Comparison of ENCODE assay signal across 8 mouse cellular contexts in the genomic region with DNA sequence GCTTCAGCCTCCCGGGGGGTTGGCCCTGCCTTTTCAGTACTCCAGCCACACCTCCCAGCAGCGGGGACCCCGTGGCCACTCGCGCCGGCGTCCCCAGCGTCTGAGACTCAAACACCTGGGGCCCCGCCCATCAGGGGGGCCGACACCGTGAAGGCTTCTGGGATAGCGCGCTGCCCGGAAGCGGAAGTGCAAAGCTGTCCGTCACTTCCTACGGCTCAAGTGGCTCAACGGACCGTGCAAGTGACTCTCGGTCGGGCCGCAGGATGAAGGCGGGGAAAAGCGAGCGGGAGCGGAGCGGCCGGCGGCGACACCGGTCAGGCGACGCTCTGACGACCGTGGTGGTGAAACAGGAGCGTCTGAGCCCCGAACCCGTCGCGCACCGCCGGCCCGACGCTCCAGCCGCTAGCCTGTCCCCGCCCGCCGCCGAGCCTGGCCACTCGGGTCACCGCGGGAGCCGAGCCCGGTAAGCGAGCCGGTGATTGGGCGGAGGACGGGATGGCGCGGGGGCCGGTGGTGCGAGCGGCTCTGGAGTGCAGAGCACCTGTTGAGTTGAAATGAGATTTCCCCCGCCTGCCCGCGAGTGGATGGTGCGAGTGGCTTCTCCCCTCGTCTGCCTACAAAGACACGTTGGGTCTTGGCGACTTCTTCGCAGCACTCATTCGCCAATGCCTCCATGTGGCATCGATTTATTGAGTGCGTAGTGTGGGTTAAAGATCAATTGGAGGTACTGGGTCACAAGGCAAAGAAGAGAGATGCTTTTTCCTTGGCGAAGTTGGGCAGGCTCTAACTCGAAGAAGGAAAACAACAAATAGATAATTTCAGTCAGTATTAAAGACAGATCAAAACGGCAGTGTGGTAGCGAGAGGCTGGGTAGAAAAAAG. TPM values are rescaled to one million over a fixed set of nuclear protein-coding genes. Genes with fewer than 3 reads are reported as not detected.
DNase-seq lines count a peak whose midpoint lies in the region; ATAC-seq and TF ChIP-seq lines count a peak whose summit lies in the region.

Snip1 (plus strand) TSS at position 183 of the 881 bp plus-strand sequence.

- 1% methylated on average over 78 of the region's 78 CpGs for WGBS in heart, embryonic 11.5 days (ENCODE audit: insufficient replicate concordance)
- under 1% methylated on average over 76 of the region's 78 CpGs for WGBS in kidney, embryonic 16.5 days
- WGBS in liver, adult 2 months, result under 1% methylated on average over 78 of the region's 78 CpGs

- peak; percentile 65; the same call in 1 of the 2 replicates for TF ChIP-seq POLR2A in bone marrow macrophage, adult 2 months (IDR thresholded peaks at IDR 0.05; ENCODE audit: borderline replicate concordance, low read depth, low read length)
- peak; percentile 94 for TF ChIP-seq POLR2A in embryonic fibroblast, embryonic 13.5 days (IDR thresholded peaks at IDR 0.05; ENCODE audit: low read depth, low read length)
- TF ChIP-seq POLR2A in liver, adult 2 months (IDR thresholded peaks at IDR 0.05; ENCODE audit: extremely low read depth, insufficient read depth, low read length), result peak; percentile 88
- peak; percentile 94 for TF ChIP-seq POLR2A in myocyte (IDR thresholded peaks at IDR 0.05; ENCODE audit: insufficient read length, low read depth)

- H3K4me1 ChIP-seq in bone marrow macrophage, adult 2 months (ENCODE audit: control insufficient read depth, insufficient read depth, low read length), result peaks cover 10% of the 10 kb centered on the region; the same call in 1 of the 2 replicates
- H3K4me1 ChIP-seq in embryonic fibroblast, embryonic 13.5 days (ENCODE audit: control insufficient read depth, insufficient read depth, low read length), result 0 out of 2 replicates have a peak, but pooled peaks cover 6% of the 10 kb centered on the region
- peaks cover 8% of the 10 kb centered on the region; the same call in 1 of the 2 replicates for H3K4me1 ChIP-seq in heart, embryonic 11.5 days (ENCODE audit: control insufficient read depth, insufficient read depth, low read length)
- peaks cover 22% of the 10 kb centered on the region for H3K4me1 ChIP-seq in kidney, embryonic 16.5 days (ENCODE audit: insufficient read depth, low read length)
- H3K4me1 ChIP-seq in liver, adult 2 months (ENCODE audit: control insufficient read depth, insufficient read depth, low read length), result peaks cover 5% of the 10 kb centered on the region

- no peaks in the 10 kb centered on the region for H3K9me3 ChIP-seq in heart, embryonic 11.5 days (replicated peaks; ENCODE audit: control insufficient read depth, low read length)
- H3K9me3 ChIP-seq in kidney, embryonic 16.5 days (ENCODE audit: low read length), result no peaks in the 10 kb centered on the region

- ATAC-seq in heart, embryonic 11.5 days (replicated peaks; ENCODE audit: insufficient number of reproducible peaks, low FRiP score, low TSS enrichment), result peak; percentile 91
- ATAC-seq in kidney, embryonic 16.5 days (ENCODE audit: low FRiP score, low TSS enrichment), result peak; percentile 93

- H3K4me3 ChIP-seq in bone marrow macrophage, adult 2 months (ENCODE audit: insufficient read depth, low read length), result peak within 1 kb of the TSS; percentile 91
- H3K4me3 ChIP-seq in embryonic fibroblast, embryonic 13.5 days (ENCODE audit: insufficient read depth, low read length), result peak within 1 kb of the TSS; percentile 62
- peak within 1 kb of the TSS; percentile 95 for H3K4me3 ChIP-seq in heart, embryonic 11.5 days (ENCODE audit: low read depth, low read length)
- H3K4me3 ChIP-seq in kidney, embryonic 16.5 days (ENCODE audit: low read length), result peak within 1 kb of the TSS; percentile 78
- peak within 1 kb of the TSS; percentile 88 for H3K4me3 ChIP-seq in liver, adult 2 months (ENCODE audit: insufficient read depth, low read depth, low read length)
- H3K4me3 ChIP-seq in myocyte, result peak within 1 kb of the TSS; percentile 68

- peaks cover 2% of the 10 kb centered on the region; the same call in 1 of the 2 replicates for H3K27me3 ChIP-seq in heart, embryonic 11.5 days (ENCODE audit: control insufficient read depth, insufficient read depth, low read length)
- H3K27me3 ChIP-seq in kidney, embryonic 16.5 days (ENCODE audit: insufficient read depth, low read length), result no peaks in the 10 kb centered on the region
- no peaks in the 10 kb centered on the region for H3K27me3 ChIP-seq in liver, adult 2 months (ENCODE audit: control insufficient read depth, insufficient read depth, low read length)
- no peaks in the 10 kb centered on the region for H3K27me3 ChIP-seq in myocyte (ENCODE audit: control insufficient read depth, insufficient read depth, insufficient read length)
- H3K27me3 ChIP-seq in splenic B cell, adult 2 months (ENCODE audit: control insufficient read depth, insufficient read depth, low read length, poor library complexity, severe bottlenecking), result no peaks in the 10 kb centered on the region

- H3K4me2 ChIP-seq in heart, embryonic 11.5 days, result peak within 1 kb of the TSS; percentile 92
- H3K4me2 ChIP-seq in kidney, embryonic 16.5 days (replicated peaks; ENCODE audit: low read depth, low read length), result peak within 1 kb of the TSS; percentile 90
- peak within 1 kb of the TSS; percentile 98 for H3K4me2 ChIP-seq in myocyte (ENCODE audit: low read depth)

- H3K27ac ChIP-seq in bone marrow macrophage, adult 2 months (ENCODE audit: insufficient read depth, low read depth, low read length), result peak within 1 kb of the TSS; percentile 28
- H3K27ac ChIP-seq in embryonic fibroblast, embryonic 13.5 days (ENCODE audit: insufficient read depth, low read length), result no peak within 1 kb of the TSS
- H3K27ac ChIP-seq in heart, embryonic 11.5 days (ENCODE audit: low read depth, low read length), result 0 out of 2 replicates have a peak within 1 kb of the TSS, but pooled peaks have one; percentile 12
- H3K27ac ChIP-seq in kidney, embryonic 16.5 days (ENCODE audit: low read length), result peak within 1 kb of the TSS; percentile 51
- H3K27ac ChIP-seq in liver, adult 2 months (replicated peaks; ENCODE audit: insufficient read depth, low read depth, low read length), result peak within 1 kb of the TSS; percentile 73

- H3K9ac ChIP-seq in heart, embryonic 11.5 days (ENCODE audit: low read depth, low read length), result peak within 1 kb of the TSS; percentile 92
- H3K9ac ChIP-seq in kidney, embryonic 16.5 days (replicated peaks; ENCODE audit: low read length), result peak within 1 kb of the TSS; percentile 93
- H3K9ac ChIP-seq in liver, adult 2 months (ENCODE audit: low read depth, low read length), result peak within 1 kb of the TSS; percentile 90

- peaks cover 21% of the 10 kb centered on the region for H3K36me3 ChIP-seq in heart, embryonic 11.5 days (ENCODE audit: control insufficient read depth, insufficient read depth, low read length)
- peaks cover 23% of the 10 kb centered on the region for H3K36me3 ChIP-seq in kidney, embryonic 16.5 days (ENCODE audit: insufficient read depth, low read length)
- H3K36me3 ChIP-seq in liver, adult 2 months (ENCODE audit: control insufficient read depth, insufficient read depth, low read length), result peaks cover 21% of the 10 kb centered on the region
- peaks cover 22% of the 10 kb centered on the region for H3K36me3 ChIP-seq in myocyte (ENCODE audit: control insufficient read depth, insufficient read depth)
- no peaks in the 10 kb centered on the region; the same call in none of the 2 replicates for H3K36me3 ChIP-seq in splenic B cell, adult 2 months (ENCODE audit: control insufficient read depth, insufficient read depth, low read length, poor library complexity, severe bottlenecking)

- peak within 1 kb of the TSS; percentile 90 for H3ac ChIP-seq in myocyte (ENCODE audit: control insufficient read depth, insufficient read length)

- DNase-seq in A20 (ENCODE audit: low read depth, low spot score), result peak; percentile 97
- DNase-seq in liver, adult 2 months (ENCODE audit: extremely low read depth, low read depth, low spot score), result peak; percentile 83
- peak; percentile 95 for DNase-seq in splenic B cell, adult 2 months (ENCODE audit: low read depth, low spot score)

- H3K79me2 ChIP-seq in liver, adult 2 months (ENCODE audit: control insufficient read depth, insufficient read depth, low read length), result peaks cover 10% of the 10 kb centered on the region; the same call in 1 of the 2 replicates
- H3K79me2 ChIP-seq in myocyte (ENCODE audit: control insufficient read depth, insufficient read depth), result peaks cover 34% of the 10 kb centered on the region

- no peak for TF ChIP-seq CTCF in bone marrow macrophage, adult 2 months (IDR thresholded peaks at IDR 0.05; ENCODE audit: low read depth, low read length)
- no peak for TF ChIP-seq CTCF in embryonic fibroblast, embryonic 13.5 days (IDR thresholded peaks at IDR 0.05; ENCODE audit: borderline replicate concordance, insufficient read depth, low read length)
- no peak for TF ChIP-seq CTCF in liver, adult 2 months (IDR thresholded peaks at IDR 0.05; ENCODE audit: low read depth, low read length)

TF ChIP-seq in myocyte, 11 proteins besides CTCF, POLR2A, EP300 and RAD21:
- TF ChIP-seq POLR2AphosphoS2 (IDR thresholded peaks at IDR 0.05; ENCODE audit: insufficient read length, low read depth), result peak; percentile 91
- no peak for TF ChIP-seq CEBPB (IDR thresholded peaks at IDR 0.05; ENCODE audit: insufficient read depth, poor library complexity, severe bottlenecking)
- TF ChIP-seq MAX (IDR thresholded peaks at IDR 0.05; ENCODE audit: low read depth), result no peak
- TF ChIP-seq SRF (IDR thresholded peaks at IDR 0.05; ENCODE audit: control insufficient read depth, insufficient read length, low read depth), result no peak
- TF ChIP-seq USF1 (IDR thresholded peaks at IDR 0.05; ENCODE audit: low read depth), result no peak
- TF ChIP-seq MYOG (IDR thresholded peaks at IDR 0.05; ENCODE audit: control insufficient read depth in 1 of 3, insufficient read depth in 1 of 3, insufficient read length in 2 of 3, low read depth in 2 of 3), result peak in 1 of 3 experiments; percentile 42
- TF ChIP-seq MYOD1 (IDR thresholded peaks at IDR 0.05; ENCODE audit: control insufficient read depth in 1 of 3, insufficient read length in 2 of 3, low read depth in 2 of 3), result peak in 2 of 3 experiments; percentile 16 to 36
- no peak for TF ChIP-seq E2F4 (IDR thresholded peaks at IDR 0.05; ENCODE audit: insufficient read depth)
TF ChIP-seq in myocyte: peak in this region for 3.

RNA-seq across cellular contexts. Expression of gene Snip1, which starts in this region (rescaled TPM):
- 18.0 and 18.5 TPM in 2 replicates for polyA plus RNA-seq in bone marrow macrophage, adult 2 months (2012; ENCODE audit: insufficient read depth, insufficient read length, missing spikeins)
- 15.5 and 16.8 TPM in 2 replicates for polyA plus RNA-seq in embryonic fibroblast, embryonic 13.5 days (2011; ENCODE audit: insufficient read length, low read depth, missing spikeins)
- 20.6 and 20.8 TPM in 2 replicates for polyA plus RNA-seq in heart, embryonic 11.5 days (2014; fragmentation: Nextera tagmentation; extraction: Ambion mirVana)
- polyA plus RNA-seq in kidney, embryonic 16.5 days (2015; fragmentation: Nextera tagmentation; extraction: Ambion mirVana), result 28.8 and 30.3 TPM in 2 replicates
- 7.5 and 7.6 TPM in 2 replicates for total RNA-seq in liver, adult 2 months (2014; rRNA removed)
- polyA plus RNA-seq in liver, adult 2 months (2012; rRNA removed), result 6.1 and 6.9 TPM in 2 replicates
- polyA plus RNA-seq in myocyte (2012; fragmentation: generic; extraction: Trizol), result 14.3 TPM
